Mouse (Mus musculus): ENCODE data around the gene Serpinf2. TPM values are rescaled to one million over a fixed set of nuclear protein-coding genes. Genes with fewer than 3 reads are reported as not detected.

Serpinf2 gene
- polyA plus RNA-seq, 1 experiment from 2014 or later = not detected

- ATAC-seq (ENCODE audit: low FRiP score) (no peak), DNase-seq (ENCODE audit: low spot score) (no peak)
- H3K27ac ChIP-seq (ENCODE audit: low read depth, low read length) = no peak overlapping the region
- H3K36me3 ChIP-seq (ENCODE audit: control insufficient read depth, insufficient read depth, low read length) = no peaks in the 10 kb centered on the region
- H3K4me2 ChIP-seq (replicated peaks; ENCODE audit: low read depth, low read length) = no peak overlapping the region
- no peak overlapping the region for H3K4me3 ChIP-seq (ENCODE audit: low read depth, low read length)
- no peak overlapping the region for H3K9ac ChIP-seq (ENCODE audit: low read depth, low read length)
- WGBS = 91% methylated on average over 13 of the region's 13 CpGs
- no peaks in the 10 kb centered on the region for H3K4me1 ChIP-seq (replicated peaks; ENCODE audit: control insufficient read depth, insufficient read depth, low read length)
- no peaks in the 10 kb centered on the region for H3K27me3 ChIP-seq (ENCODE audit: control insufficient read depth, insufficient read depth, low read length)
- H3K9me3 ChIP-seq (ENCODE audit: control insufficient read depth, low read length) = no peaks in the 10 kb centered on the region
Observed at GRCm38 (mm10) chr11:75415994-75416393, 23.4 kb downstream of the Serpinf2 start.

GRCm38 (mm10) chr11:75415096-75415495, 24.3 kb downstream of the Serpinf2 start:
- H3K27ac ChIP-seq (ENCODE audit: low read depth, low read length) = no peak overlapping the region
- no peak overlapping the region for H3K4me3 ChIP-seq (ENCODE audit: low read depth, low read length)
- no peaks in the 10 kb centered on the region for H3K36me3 ChIP-seq (ENCODE audit: control insufficient read depth, insufficient read depth, low read length)
- H3K4me2 ChIP-seq (replicated peaks; ENCODE audit: low read depth, low read length) = no peak overlapping the region
- no peak overlapping the region for H3K9ac ChIP-seq (ENCODE audit: low read depth, low read length)
- ATAC-seq (ENCODE audit: low FRiP score) = no peak
- no peaks in the 10 kb centered on the region for H3K9me3 ChIP-seq (ENCODE audit: control insufficient read depth, low read length)
- WGBS = 57% methylated on average over 7 of the region's 7 CpGs
- H3K4me1 ChIP-seq (replicated peaks; ENCODE audit: control insufficient read depth, insufficient read depth, low read length) = no peaks in the 10 kb centered on the region
- no peaks in the 10 kb centered on the region for H3K27me3 ChIP-seq (ENCODE audit: control insufficient read depth, insufficient read depth, low read length)
- no peak for DNase-seq (ENCODE audit: low spot score)

GRCm38 (mm10) chr11:75410591-75410990, 28.8 kb downstream of the Serpinf2 start:
- H3K27me3 ChIP-seq (ENCODE audit: control insufficient read depth, insufficient read depth, low read length) = no peaks in the 10 kb centered on the region
- ATAC-seq (ENCODE audit: low FRiP score) (no peak), DNase-seq (ENCODE audit: low spot score) (no peak)
- 95% methylated on average over 7 of the region's 7 CpGs for WGBS
- H3K9ac ChIP-seq (ENCODE audit: low read depth, low read length) = no peak overlapping the region
- H3K9me3 ChIP-seq (ENCODE audit: control insufficient read depth, low read length) = no peaks in the 10 kb centered on the region
- H3K27ac ChIP-seq (ENCODE audit: low read depth, low read length) = no peak overlapping the region
- no peaks in the 10 kb centered on the region for H3K4me1 ChIP-seq (replicated peaks; ENCODE audit: control insufficient read depth, insufficient read depth, low read length)
- H3K4me2 ChIP-seq (replicated peaks; ENCODE audit: low read depth, low read length) = no peak overlapping the region
- no peaks in the 10 kb centered on the region for H3K36me3 ChIP-seq (ENCODE audit: control insufficient read depth, insufficient read depth, low read length)
- H3K4me3 ChIP-seq (ENCODE audit: low read depth, low read length) = no peak overlapping the region

GRCm38 (mm10) chr11:75409679-75410575, 29.5 kb downstream of the Serpinf2 start:
- no peak for ATAC-seq (ENCODE audit: low FRiP score)
- 85% methylated on average over 17 of the region's 17 CpGs for WGBS
- Histone ChIP-seq H3K4me1 (replicated peaks; ENCODE audit: control insufficient read depth, insufficient read depth, low read length) (no peaks in the 10 kb centered on the region), H3K4me3 (ENCODE audit: low read depth, low read length) (no peak overlapping the region), H3K27ac (ENCODE audit: low read depth, low read length) (no peak overlapping the region), H3K9me3 (ENCODE audit: control insufficient read depth, low read length) (no peaks in the 10 kb centered on the region), H3K36me3 (ENCODE audit: control insufficient read depth, insufficient read depth, low read length) (no peaks in the 10 kb centered on the region), H3K27me3 (ENCODE audit: control insufficient read depth, insufficient read depth, low read length) (no peaks in the 10 kb centered on the region), H3K4me2 (replicated peaks; ENCODE audit: low read depth, low read length) (no peak overlapping the region), H3K9ac (ENCODE audit: low read depth, low read length) (no peak overlapping the region)
- DNase-seq (ENCODE audit: low spot score) = no peak

GRCm38 (mm10) chr11:75406865-75407264, 32.5 kb downstream of the Serpinf2 start:
- H3K36me3 ChIP-seq (ENCODE audit: control insufficient read depth, insufficient read depth, low read length) = no peaks in the 10 kb centered on the region
- 34% methylated on average over 3 of the region's 3 CpGs for WGBS
- no peaks in the 10 kb centered on the region for H3K27me3 ChIP-seq (ENCODE audit: control insufficient read depth, insufficient read depth, low read length)
- ATAC-seq (ENCODE audit: low FRiP score) = no peak
- peak; percentile 61 for DNase-seq (ENCODE audit: low spot score)
- no peak overlapping the region for H3K27ac ChIP-seq (ENCODE audit: low read depth, low read length)
- H3K4me3 ChIP-seq (ENCODE audit: low read depth, low read length) = no peak overlapping the region
- no peaks in the 10 kb centered on the region for H3K9me3 ChIP-seq (ENCODE audit: control insufficient read depth, low read length)
- H3K9ac ChIP-seq (ENCODE audit: low read depth, low read length) = no peak overlapping the region
- no peaks in the 10 kb centered on the region for H3K4me1 ChIP-seq (replicated peaks; ENCODE audit: control insufficient read depth, insufficient read depth, low read length)
- H3K4me2 ChIP-seq (replicated peaks; ENCODE audit: low read depth, low read length) = no peak overlapping the region

GRCm38 (mm10) chr11:75406104-75406503, 33.3 kb downstream of the Serpinf2 start:
- H3K27me3 ChIP-seq (ENCODE audit: control insufficient read depth, insufficient read depth, low read length) = no peaks in the 10 kb centered on the region
- H3K9me3 ChIP-seq (ENCODE audit: control insufficient read depth, low read length) = no peaks in the 10 kb centered on the region
- H3K9ac ChIP-seq (ENCODE audit: low read depth, low read length) = no peak overlapping the region
- no peak overlapping the region for H3K4me3 ChIP-seq (ENCODE audit: low read depth, low read length)
- no peaks in the 10 kb centered on the region for H3K36me3 ChIP-seq (ENCODE audit: control insufficient read depth, insufficient read depth, low read length)
- no peak overlapping the region for H3K4me2 ChIP-seq (replicated peaks; ENCODE audit: low read depth, low read length)
- ATAC-seq (ENCODE audit: low FRiP score) = no peak
- no peak for DNase-seq (ENCODE audit: low spot score)
- H3K27ac ChIP-seq (ENCODE audit: low read depth, low read length) = no peak overlapping the region
- 53% methylated on average over 4 of the region's 4 CpGs for WGBS
- no peaks in the 10 kb centered on the region for H3K4me1 ChIP-seq (replicated peaks; ENCODE audit: control insufficient read depth, insufficient read depth, low read length)

GRCm38 (mm10) chr11:75404801-75405200, 34.6 kb downstream of the Serpinf2 start:
- DNase-seq (ENCODE audit: low spot score) (no peak), ATAC-seq (ENCODE audit: low FRiP score) (no peak)
- Histone ChIP-seq H3K27ac (ENCODE audit: low read depth, low read length) (no peak overlapping the region), H3K36me3 (ENCODE audit: control insufficient read depth, insufficient read depth, low read length) (no peaks in the 10 kb centered on the region), H3K4me2 (replicated peaks; ENCODE audit: low read depth, low read length) (no peak overlapping the region), H3K9ac (ENCODE audit: low read depth, low read length) (no peak overlapping the region), H3K27me3 (ENCODE audit: control insufficient read depth, insufficient read depth, low read length) (no peaks in the 10 kb centered on the region), H3K9me3 (ENCODE audit: control insufficient read depth, low read length) (no peaks in the 10 kb centered on the region), H3K4me1 (replicated peaks; ENCODE audit: control insufficient read depth, insufficient read depth, low read length) (no peaks in the 10 kb centered on the region), H3K4me3 (ENCODE audit: low read depth, low read length) (no peak overlapping the region)
- 91% methylated on average over 6 of the region's 6 CpGs for WGBS

- H3K36me3 ChIP-seq (ENCODE audit: control insufficient read depth, insufficient read depth, low read length) = no peaks in the 10 kb centered on the region
- H3K4me3 ChIP-seq (ENCODE audit: low read depth, low read length) = no peak overlapping the region
- H3K27ac ChIP-seq (ENCODE audit: low read depth, low read length) = no peak overlapping the region
- ATAC-seq (ENCODE audit: low FRiP score) (no peak), DNase-seq (ENCODE audit: low spot score) (no peak)
- 76% methylated on average over 6 of the region's 6 CpGs for WGBS
- no peak overlapping the region for H3K9ac ChIP-seq (ENCODE audit: low read depth, low read length)
- no peaks in the 10 kb centered on the region for H3K27me3 ChIP-seq (ENCODE audit: control insufficient read depth, insufficient read depth, low read length)
- no peak overlapping the region for H3K4me2 ChIP-seq (replicated peaks; ENCODE audit: low read depth, low read length)
- no peaks in the 10 kb centered on the region for H3K9me3 ChIP-seq (ENCODE audit: control insufficient read depth, low read length)
- no peaks in the 10 kb centered on the region for H3K4me1 ChIP-seq (replicated peaks; ENCODE audit: control insufficient read depth, insufficient read depth, low read length)
Observed at GRCm38 (mm10) chr11:75403301-75404052, 35.9 kb downstream of the Serpinf2 start.

Measured in hindbrain, embryonic 11.5 days (tissue).